Comparison of ENCODE assay signal across 19 mouse cellular contexts in the genomic region with DNA sequence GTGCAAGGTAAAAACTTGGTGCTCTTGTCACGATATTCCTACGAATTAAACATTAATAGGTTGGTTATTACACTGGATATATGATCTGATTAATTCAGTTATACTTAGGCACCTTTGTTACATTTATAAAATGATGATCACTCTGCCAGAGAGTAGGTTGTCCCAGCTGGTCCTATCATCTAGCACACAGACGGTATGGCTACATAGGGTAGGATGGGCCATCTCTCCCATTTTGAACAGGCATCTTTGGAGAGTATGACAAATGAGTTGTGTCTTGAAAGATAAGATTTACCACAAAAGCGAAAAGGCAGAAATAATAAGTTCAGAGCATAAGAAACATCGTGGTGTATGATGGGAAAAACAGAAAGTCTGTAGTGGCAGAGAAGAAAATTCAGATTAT. TPM values are rescaled to one million over a fixed set of nuclear protein-coding genes. Genes with fewer than 3 reads are reported as not detected.
"Had no signal": no experiment of that assay in that cellular context is flagged by ENCODE, and none has a peak within 500 bp of the region (broad histone marks: within the 10 kb centered on the region; RNA-seq: fewer than 3 reads in every experiment).

No protein-coding gene starts in this region.

- ATAC-seq: liver, embryonic 12.5 days; liver, postnatal 0 days; lung, postnatal 0 days; midbrain, embryonic 13.5 days; midbrain, embryonic 15.5 days; midbrain, embryonic 16.5 days had no signal

- DNase-seq: left cerebral cortex, postnatal 4 days; liver; liver, embryonic 13.5 days; liver, postnatal 0 days; lung, adult 18-20 months; lung, adult 2 months; lung, embryonic 14.5 days; lung, postnatal 10 days; lung, postnatal 14 days; lung, postnatal 36 days; lung, postnatal 4 days; midbrain, embryonic 14.5 days had no signal

RNA-seq across cellular contexts. Expression of a gene that starts 34.4 kb away (rescaled TPM):
- total RNA-seq: megakaryocyte, adult 5-6 weeks; monocyte, adult 5-6 weeks had no signal
